Mouse (Mus musculus) forebrain, embryonic 10.5 days (tissue): Measurements from ENCODE around the gene Pilrb2. TPM values are rescaled to one million over a fixed set of nuclear protein-coding genes. Genes with fewer than 3 reads are reported as not detected.
"Not testable (repeated sequence)": the region's sequence is repeated elsewhere in the genome, so short reads cannot be mapped to it uniquely, and the experiment has no call there.

ENCODE experiments used
- DNase-seq: peaks from one replicate; pipeline ENCODE4 v3.0.0-alpha.2; 2017; ENCODE audit warnings: low spot score; ENCODE audit errors: extremely low spot score
- H3K27ac ChIP-seq: fragments of 300-500 bp; sonication (generic); 2 replicates; pipeline ENCODE4 v1.5.1; 2016; ENCODE audit warnings: mild to moderate bottlenecking
- H3K27me3 ChIP-seq: fragments of 300-500 bp; sonication (generic); 2 replicates; pipeline ENCODE4 v1.6.1; 2016; ENCODE audit warnings: mild to moderate bottlenecking; ENCODE audit not compliant: poor library complexity, severe bottlenecking
- H3K36me3 ChIP-seq: fragments of 300-500 bp; sonication (generic); replicated peaks from 2 replicates; pipeline ENCODE4 v1.6.1; 2016; ENCODE audit warnings: mild to moderate bottlenecking, moderate library complexity
- H3K4me1 ChIP-seq: fragments of 300-500 bp; sonication (generic); 2 replicates; pipeline ENCODE4 v1.6.1; 2016
- H3K4me3 ChIP-seq: fragments of 300-500 bp; sonication (generic); 2 replicates; pipeline ENCODE4 v1.5.1; 2016; ENCODE audit warnings: mild to moderate bottlenecking, moderate library complexity
- H3K9me3 ChIP-seq: fragments of 300-500 bp; sonication (generic); 2 replicates; pipeline ENCODE4 v1.6.1; 2016; ENCODE audit warnings: mild to moderate bottlenecking, moderate library complexity
- WGBS: fragments of 180-500 bp; shearing (Covaris S2); methylation state at CpG from one replicate; pipeline ENCODE4 v1.1.7; 2016; 5-methylcytosine and 5-hydroxymethylcytosine counted together
- polyA plus RNA-seq: library from polyadenylated mRNA; unstranded; fragments of >200 nt; fragmentation: Nextera tagmentation; extraction: Ambion mirVana; gene quantifications from 2 replicates; pipeline ENCODE4 v1.2.1, GENCODE M21; 2016

Gene Pilrb2
- not detected in 2 replicates for polyA plus RNA-seq

DNA sequence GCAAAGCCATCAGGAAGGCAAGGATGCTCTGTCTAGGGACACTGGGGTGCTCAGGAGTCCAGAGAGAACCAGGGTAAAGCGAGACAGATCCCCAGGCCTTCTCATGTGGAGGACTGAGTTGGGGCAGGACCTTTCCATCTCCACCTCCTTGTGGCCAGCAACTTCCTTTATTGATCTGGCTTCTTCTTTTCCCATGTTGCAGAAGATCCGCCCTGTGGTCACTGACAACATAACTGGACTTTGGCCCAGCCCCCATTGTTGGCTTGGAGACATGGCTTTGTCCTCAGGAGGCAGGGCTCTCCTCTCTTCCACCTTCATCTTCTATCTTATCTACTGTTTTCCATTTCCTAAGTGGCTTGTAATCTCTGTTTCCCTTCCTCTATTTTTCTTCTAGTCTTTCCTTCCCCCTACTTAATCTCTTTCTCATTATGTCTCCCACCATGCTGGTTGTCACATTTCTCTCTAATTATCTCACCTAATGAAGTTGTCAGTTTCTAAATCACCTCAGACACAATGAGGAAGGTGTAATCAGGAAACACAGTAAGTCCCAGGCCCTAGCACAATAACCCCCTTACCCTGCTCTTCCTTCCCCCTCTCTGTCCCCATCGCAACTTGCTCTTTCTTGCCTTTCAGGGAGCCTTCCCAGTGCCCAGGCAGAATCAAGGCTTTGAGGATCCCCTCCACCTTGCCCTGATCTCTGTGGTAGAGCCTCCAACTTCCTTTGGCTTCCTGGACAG is at the start of gene Pilrb2:
Gene Pilrb2 (minus strand): TSS at position 172 of the 737 bp plus-strand sequence.
- H3K4me3 ChIP-seq, H3K4me1 ChIP-seq, H3K36me3 ChIP-seq, H3K9me3 ChIP-seq, DNase-seq, H3K27me3 ChIP-seq, H3K27ac ChIP-seq: not testable (repeated sequence)
- WGBS: 74% methylated on average over 3 of the region's 3 CpGs

DNA sequence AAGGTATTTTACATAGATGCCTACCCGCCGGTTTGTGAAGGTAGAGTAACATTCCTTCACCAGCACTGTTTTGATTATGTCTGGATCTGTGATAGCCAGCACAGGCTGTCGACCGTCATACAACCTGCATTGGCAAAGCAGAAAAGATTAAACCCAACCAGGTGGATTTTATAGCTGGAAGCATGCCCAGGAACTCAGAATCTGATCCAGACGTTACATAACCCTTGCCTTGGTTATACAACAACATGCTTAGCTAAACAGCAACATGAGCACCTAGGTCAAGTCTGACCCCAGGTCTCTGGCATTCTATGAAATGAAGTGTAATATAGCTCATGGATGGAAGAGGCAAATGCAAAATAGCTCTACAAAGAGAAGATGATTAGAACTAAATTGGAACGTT is 43.9 kb upstream of the Pilrb2 start:
- no peak overlapping the region for H3K27ac ChIP-seq
- H3K9me3 ChIP-seq: no peaks in the 10 kb centered on the region
- WGBS: 82% methylated on average over 6 of the region's 6 CpGs
- H3K36me3 ChIP-seq: no peaks in the 10 kb centered on the region
- DNase-seq: no peak
- H3K4me3 ChIP-seq: no peak overlapping the region
- H3K4me1 ChIP-seq: no peaks in the 10 kb centered on the region
- H3K27me3 ChIP-seq: no peaks in the 10 kb centered on the region

DNA sequence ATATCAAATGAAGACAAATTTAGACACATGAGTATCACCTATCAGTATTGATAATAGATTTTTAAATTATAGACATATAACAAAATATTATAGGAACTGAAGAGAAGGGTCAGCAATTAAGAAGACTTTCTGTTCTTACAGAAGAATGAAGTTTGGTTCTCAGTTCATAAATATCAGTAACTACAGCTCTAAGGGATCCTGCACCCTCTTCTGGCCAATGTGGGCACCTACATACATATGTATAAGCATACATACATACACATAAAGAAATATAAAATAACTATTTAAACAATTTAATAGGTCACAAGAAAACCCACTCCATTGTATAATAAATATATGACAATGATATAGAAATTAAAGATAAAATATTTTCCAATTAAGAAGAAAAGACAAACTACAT is 42.9 kb upstream of the Pilrb2 start:
- Histone ChIP-seq H3K36me3 (no peaks in the 10 kb centered on the region), H3K4me3 (no peak overlapping the region), H3K9me3 (no peaks in the 10 kb centered on the region), H3K27me3 (no peaks in the 10 kb centered on the region), H3K4me1 (no peaks in the 10 kb centered on the region), H3K27ac (no peak overlapping the region)
- DNase-seq: no peak

DNA sequence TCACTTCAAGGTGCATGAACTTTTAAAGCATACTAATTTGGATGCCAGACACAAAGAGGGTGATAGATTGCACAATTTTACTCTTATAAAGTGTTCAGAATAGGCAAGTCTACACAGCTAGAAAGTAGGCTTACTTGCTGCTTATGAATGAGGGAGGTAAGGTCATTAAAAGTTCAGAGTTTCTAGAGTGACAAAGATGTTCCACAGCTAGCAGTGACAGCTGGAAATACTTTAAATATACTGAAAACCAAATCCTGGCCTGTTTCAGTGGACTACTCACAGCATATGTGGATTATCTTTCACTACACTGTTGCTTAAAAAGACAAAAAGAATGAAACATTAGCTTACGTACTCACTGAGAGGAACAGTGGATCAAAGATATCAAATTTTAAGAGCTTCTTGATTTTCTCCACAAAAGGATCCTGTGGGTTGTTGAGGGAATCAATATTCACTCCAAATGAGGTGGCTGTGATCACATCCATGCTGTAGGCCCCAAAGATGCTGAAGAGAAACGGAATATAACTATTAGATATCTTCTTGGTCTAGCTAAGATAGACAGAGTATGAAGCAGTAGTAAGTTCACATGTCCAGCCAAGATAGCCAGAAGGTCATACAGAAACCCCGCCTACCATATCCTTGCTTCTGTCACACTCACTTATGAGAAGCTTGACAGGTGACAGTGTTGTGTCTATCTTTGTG is 38.1 kb upstream of the Pilrb2 start:
- WGBS: 86% methylated on average over 3 of the region's 3 CpGs
- H3K27me3 ChIP-seq: no peaks in the 10 kb centered on the region
- no peaks in the 10 kb centered on the region for H3K4me1 ChIP-seq

DNA sequence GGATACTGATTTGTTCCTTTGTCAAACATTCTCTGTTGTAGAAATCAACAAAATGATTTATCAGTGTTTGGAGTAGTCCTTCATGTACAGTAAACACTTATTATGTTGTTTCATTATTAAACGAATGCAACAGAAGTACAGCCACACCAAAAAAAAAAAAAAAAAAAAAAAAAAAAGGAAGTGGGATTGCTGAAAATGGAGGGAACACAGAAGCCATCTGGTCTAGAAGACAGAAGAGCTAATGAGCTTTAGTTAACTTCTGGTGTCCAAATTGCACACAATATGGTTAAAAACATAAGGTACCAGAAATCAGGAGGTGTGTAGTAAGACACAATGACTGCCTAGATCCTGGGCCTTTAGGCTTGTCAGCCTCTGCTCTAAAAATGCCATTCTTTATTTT is 26.2 kb upstream of the Pilrb2 start:
- WGBS: 85% methylated on average over 1 of the region's 1 CpGs
- no peak overlapping the region for H3K4me3 ChIP-seq
- no peaks in the 10 kb centered on the region for H3K9me3 ChIP-seq
- no peaks in the 10 kb centered on the region for H3K4me1 ChIP-seq
- no peaks in the 10 kb centered on the region for H3K27me3 ChIP-seq
- H3K27ac ChIP-seq: no peak overlapping the region
- DNase-seq: no peak
- no peaks in the 10 kb centered on the region for H3K36me3 ChIP-seq

More for the DNA sequence above, 38.1 kb upstream of the Pilrb2 start:
- no peak overlapping the region for H3K27ac ChIP-seq
- H3K9me3 ChIP-seq: no peaks in the 10 kb centered on the region
- DNase-seq: no peak
- no peak overlapping the region for H3K4me3 ChIP-seq
- H3K36me3 ChIP-seq: no peaks in the 10 kb centered on the region

DNA sequence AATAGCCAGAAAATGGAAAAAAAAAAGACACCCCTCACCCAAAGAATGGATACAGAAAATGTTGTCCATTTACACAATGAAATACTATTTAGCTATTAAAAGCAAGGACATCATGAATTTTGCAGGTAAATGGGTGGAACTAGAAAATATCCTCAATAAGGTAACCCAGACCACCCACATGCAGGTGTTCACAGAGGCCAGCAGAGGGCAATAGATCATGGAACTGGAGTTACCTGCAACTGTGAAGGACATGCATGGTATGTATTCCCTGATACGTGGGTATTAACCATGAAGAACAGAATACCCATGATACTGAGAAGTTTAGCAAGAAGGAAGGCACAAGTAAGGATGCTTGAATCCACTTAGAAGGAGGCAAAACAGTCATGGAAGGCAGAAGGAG is 21.3 kb upstream of the Pilrb2 start:
- no peak for DNase-seq
- H3K27me3 ChIP-seq: no peaks in the 10 kb centered on the region
- H3K9me3 ChIP-seq: no peaks in the 10 kb centered on the region
- WGBS: 66% methylated on average over 1 of the region's 1 CpGs
- no peak overlapping the region for H3K27ac ChIP-seq
- no peaks in the 10 kb centered on the region for H3K4me1 ChIP-seq
- no peak overlapping the region for H3K4me3 ChIP-seq
- no peaks in the 10 kb centered on the region for H3K36me3 ChIP-seq

DNA sequence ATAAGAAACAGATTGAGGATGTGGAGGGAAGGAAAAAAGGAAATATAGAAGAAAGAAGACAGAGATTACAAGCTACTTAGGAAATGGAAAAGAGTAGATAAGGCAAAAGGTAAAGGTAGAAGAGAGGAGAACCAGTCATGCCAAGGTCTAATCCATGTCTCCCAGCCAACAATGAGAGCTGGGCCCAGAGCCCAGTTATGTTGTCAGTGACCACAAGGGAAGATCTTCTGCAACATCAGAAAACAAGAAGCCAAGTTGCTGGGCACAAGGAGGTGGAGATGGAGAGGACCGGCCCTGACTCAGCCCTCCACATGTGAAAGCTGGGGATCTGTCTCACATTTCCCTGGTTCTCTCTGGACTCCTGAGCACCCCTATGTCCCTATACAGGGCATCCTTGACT is 16.1 kb upstream of the Pilrb2 start:
- no peak overlapping the region for H3K4me3 ChIP-seq
- no peak overlapping the region for H3K27ac ChIP-seq
- H3K36me3 ChIP-seq: no peaks in the 10 kb centered on the region
- 83% methylated on average over 1 of the region's 1 CpGs for WGBS
- no peak for DNase-seq
- no peaks in the 10 kb centered on the region for H3K27me3 ChIP-seq
- H3K9me3 ChIP-seq: no peaks in the 10 kb centered on the region
- H3K4me1 ChIP-seq: no peaks in the 10 kb centered on the region

DNA sequence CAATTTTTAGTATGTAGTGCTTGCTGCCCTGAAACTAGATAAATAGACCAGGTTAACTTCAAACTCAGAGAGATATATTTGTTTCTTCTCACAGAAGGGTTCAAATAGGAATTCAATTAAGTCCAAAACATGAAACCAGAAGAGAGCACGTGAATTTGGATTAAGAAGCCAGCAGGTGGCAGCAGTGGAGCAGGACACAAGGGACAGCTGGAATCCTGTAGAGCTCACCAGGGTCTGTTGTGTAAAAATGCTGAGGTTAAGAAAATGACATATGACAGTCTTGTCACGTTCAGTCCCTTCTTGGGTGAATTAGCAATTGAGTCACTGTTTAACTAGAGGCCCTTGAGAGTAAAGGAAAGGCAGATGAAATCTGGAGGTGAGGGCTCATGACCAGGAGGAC is 14.3 kb upstream of the Pilrb2 start:
- Histone ChIP-seq H3K4me1 (no peaks in the 10 kb centered on the region), H3K27me3 (no peaks in the 10 kb centered on the region), H3K9me3 (no peaks in the 10 kb centered on the region), H3K36me3 (no peaks in the 10 kb centered on the region), H3K4me3 (no peak overlapping the region), H3K27ac (no peak overlapping the region)
- WGBS: 20% methylated on average over 2 of the region's 2 CpGs
- peak; percentile 25 for DNase-seq

DNA sequence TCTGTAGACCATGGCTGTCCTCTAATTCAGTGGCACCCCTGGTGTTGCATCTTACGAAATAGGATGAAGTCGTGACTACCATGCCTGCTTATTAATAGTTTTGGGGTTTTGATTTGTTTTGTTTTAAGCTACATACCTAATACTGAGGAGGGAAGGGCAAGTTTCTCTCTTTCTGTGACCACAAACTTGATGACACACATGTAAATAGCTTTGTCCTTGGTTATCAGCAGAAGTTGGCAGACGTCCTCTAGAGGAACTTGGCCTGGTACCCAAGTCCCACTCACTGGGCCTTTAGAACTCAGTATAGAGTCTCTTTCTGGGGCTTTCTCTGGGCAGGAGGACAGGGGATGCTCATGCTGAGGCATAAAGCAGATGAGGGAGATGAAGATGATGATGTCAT is 11.7 kb upstream of the Pilrb2 start:
- Histone ChIP-seq H3K4me1 (no peaks in the 10 kb centered on the region), H3K27me3 (no peaks in the 10 kb centered on the region), H3K27ac (no peak overlapping the region), H3K4me3 (no peak overlapping the region), H3K36me3 (no peaks in the 10 kb centered on the region), H3K9me3 (no peaks in the 10 kb centered on the region)
- no peak for DNase-seq
- WGBS: 87% methylated on average over 3 of the region's 3 CpGs

DNA sequence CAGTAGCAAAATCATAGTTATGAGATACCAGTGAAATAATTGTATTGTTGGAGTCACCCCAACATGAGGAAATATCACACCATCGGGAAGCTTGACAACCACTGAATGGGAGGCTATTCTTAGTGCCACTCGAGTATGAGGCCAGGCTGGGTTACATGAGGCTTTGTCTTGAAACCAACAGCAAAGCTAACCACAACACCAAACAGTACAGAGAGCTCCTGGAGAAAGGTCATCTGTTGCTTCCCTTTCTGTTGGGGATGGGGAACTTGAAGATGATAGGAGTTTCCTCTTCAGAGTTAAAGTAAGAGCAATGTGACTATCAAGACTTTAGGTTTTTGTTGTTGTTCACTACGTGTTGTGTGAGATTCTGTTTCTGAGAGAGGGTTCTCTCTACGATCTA is 11.3 kb upstream of the Pilrb2 start:
- Histone ChIP-seq H3K4me1 (no peaks in the 10 kb centered on the region), H3K27me3 (no peaks in the 10 kb centered on the region), H3K9me3 (no peaks in the 10 kb centered on the region), H3K27ac (no peak overlapping the region), H3K36me3 (no peaks in the 10 kb centered on the region), H3K4me3 (no peak overlapping the region)
- no peak for DNase-seq
- WGBS: 83% methylated on average over 4 of the region's 4 CpGs

DNA sequence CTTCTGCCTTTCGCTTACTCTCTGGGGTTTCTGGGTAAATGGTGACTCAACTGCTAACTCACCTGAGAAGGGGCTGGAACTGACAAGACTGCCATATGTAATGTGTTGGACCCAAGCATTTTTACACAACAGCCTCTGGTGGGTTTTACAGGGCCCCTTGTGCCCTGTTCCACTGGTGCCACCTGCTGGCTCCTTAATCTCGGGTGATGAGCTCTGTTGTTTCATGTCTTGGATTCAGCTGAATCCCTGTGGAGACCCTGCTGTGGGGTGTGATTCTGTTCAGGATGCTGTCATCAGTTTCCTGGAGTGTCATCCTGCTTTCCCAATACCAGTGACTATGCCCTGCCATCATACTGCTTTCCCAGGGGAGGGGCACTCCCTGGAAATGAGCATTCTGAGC is 6.2 kb upstream of the Pilrb2 start:
- H3K27me3 ChIP-seq: no peaks in the 10 kb centered on the region
- WGBS: 67% methylated on average over 2 of the region's 2 CpGs
- no peak overlapping the region for H3K27ac ChIP-seq
- no peaks in the 10 kb centered on the region for H3K36me3 ChIP-seq
- H3K9me3 ChIP-seq: no peaks in the 10 kb centered on the region
- no peak for DNase-seq
- H3K4me1 ChIP-seq: no peaks in the 10 kb centered on the region
- no peak overlapping the region for H3K4me3 ChIP-seq

DNA sequence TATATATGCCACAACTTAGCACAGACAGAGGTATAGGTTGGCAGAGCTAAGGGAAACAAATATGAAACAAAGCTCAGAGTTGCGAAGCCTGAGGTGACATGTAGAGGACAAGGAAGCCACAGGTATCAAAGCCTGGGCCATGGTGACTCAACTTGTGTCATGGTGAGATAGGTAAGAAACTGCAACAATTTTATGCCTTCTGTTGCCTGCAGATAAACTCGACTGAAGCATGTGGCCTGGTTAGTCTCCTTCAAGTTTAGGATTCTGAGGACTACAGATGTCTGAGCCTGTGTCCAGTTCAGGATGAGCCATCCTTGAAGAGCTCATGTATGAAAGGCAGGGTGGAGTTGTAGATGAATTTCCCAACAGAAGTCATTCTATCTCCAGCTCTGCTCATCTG is 3.4 kb upstream of the Pilrb2 start:
- H3K4me1 ChIP-seq: no peaks in the 10 kb centered on the region
- no peak for DNase-seq
- 89% methylated on average over 2 of the region's 2 CpGs for WGBS
- no peak overlapping the region for H3K27ac ChIP-seq
- H3K36me3 ChIP-seq: no peaks in the 10 kb centered on the region
- no peaks in the 10 kb centered on the region for H3K9me3 ChIP-seq
- no peaks in the 10 kb centered on the region for H3K27me3 ChIP-seq
- H3K4me3 ChIP-seq: no peak overlapping the region

DNA sequence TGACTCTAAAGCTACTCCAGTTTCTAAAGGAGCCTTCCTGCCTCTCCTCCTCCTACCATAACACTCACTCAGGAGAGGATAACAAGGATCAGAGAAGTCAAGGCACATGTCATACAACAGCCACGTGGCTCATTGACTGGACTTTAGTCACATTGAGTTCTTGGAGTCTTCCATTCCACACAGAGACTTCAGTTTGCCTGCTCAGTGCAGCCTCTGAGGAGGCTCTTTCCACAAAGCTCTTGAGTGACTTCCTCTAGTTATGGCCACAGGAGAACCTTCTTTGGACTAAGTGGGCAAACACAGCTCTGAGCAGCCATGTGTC is 727 bp upstream of the Pilrb2 start:
- not testable (repeated sequence) for H3K27ac ChIP-seq, H3K9me3 ChIP-seq, H3K36me3 ChIP-seq, H3K4me1 ChIP-seq, DNase-seq, H3K27me3 ChIP-seq, H3K4me3 ChIP-seq
- 52% methylated on average over 1 of the region's 1 CpGs for WGBS
